Mouse (Mus musculus) MEL (cell line): ENCODE data around the gene Gaa. TPM values are rescaled to one million over a fixed set of nuclear protein-coding genes. Genes with fewer than 3 reads are reported as not detected.

ENCODE experiments used
- DNase-seq: peaks from one replicate; pipeline ENCODE4 v3.0.0; 2011; ENCODE audit warnings: low read depth, low spot score
- H3K27ac ChIP-seq: 2 replicates; pipeline ENCODE4 v1.5.1; 2012; ENCODE audit warnings: low read depth, mild to moderate bottlenecking, control low read depth, low read length, moderate library complexity; ENCODE audit not compliant: control insufficient read depth
- H3K27me3 ChIP-seq, 2 experiments: fragments of 150-350 bp in 1 of 2; sonication (generic) in 1 of 2; 2 replicates each; pipeline ENCODE4 v1.6.1; 2012; ENCODE audit warnings: low read length in 2 of 2, mild to moderate bottlenecking in 2 of 2, improper control_type of control experiment in 1 of 2, moderate library complexity in 1 of 2; ENCODE audit not compliant: insufficient read depth in 2 of 2, control insufficient read depth in 1 of 2
- H3K36me3 ChIP-seq, 2 experiments: 2 replicates each; pipeline ENCODE4 v1.6.1; 2012 to 2014; ENCODE audit warnings: low read length in 2 of 2, improper control_type of control experiment in 1 of 2, inconsistent platforms in 1 of 2, mild to moderate bottlenecking in 1 of 2; ENCODE audit not compliant: insufficient read depth in 2 of 2, control insufficient read depth in 1 of 2
- H3K4me1 ChIP-seq, 2 experiments: fragments of 150-350 bp in 1 of 2; sonication (generic) in 1 of 2; 2 replicates each; pipeline ENCODE4 v1.6.1; 2012; ENCODE audit warnings: low read length in 2 of 2, improper control_type of control experiment in 1 of 2, mild to moderate bottlenecking in 1 of 2; ENCODE audit not compliant: insufficient read depth in 2 of 2, control insufficient read depth in 1 of 2
- H3K4me3 ChIP-seq, 2 experiments: fragments of 150-350 bp in 1 of 2; sonication (generic) in 1 of 2; 2 replicates each; pipeline ENCODE4 v1.5.1; 2012; ENCODE audit warnings: low read depth in 2 of 2, low read length in 2 of 2, mild to moderate bottlenecking in 2 of 2, moderate library complexity in 2 of 2, control low read depth in 1 of 2, improper control_type of control experiment in 1 of 2; ENCODE audit not compliant: control insufficient read depth in 1 of 2, insufficient read depth in 1 of 2
- H3K79me2 ChIP-seq: 2 replicates; pipeline ENCODE4 v1.6.1; 2012; ENCODE audit warnings: mild to moderate bottlenecking, low read length, moderate library complexity; ENCODE audit not compliant: control insufficient read depth, poor library complexity, insufficient read depth
- H3K9ac ChIP-seq: 2 replicates; pipeline ENCODE4 v1.6.1; 2012; ENCODE audit warnings: low read depth, mild to moderate bottlenecking, control low read depth, low read length, moderate library complexity; ENCODE audit not compliant: control insufficient read depth, poor library complexity, severe bottlenecking
- H3K9me3 ChIP-seq: fragments of 150-350 bp; sonication (generic); replicated peaks from 2 replicates; pipeline ENCODE4 v1.6.1; 2012; ENCODE audit warnings: mild to moderate bottlenecking, low read length, improper control_type of control experiment, moderate library complexity; ENCODE audit not compliant: insufficient read depth
- CHD1 ChIP-seq: IDR thresholded peaks from 2 replicates; pipeline ENCODE4 v1.6.1; 2012; ENCODE audit warnings: low read depth, mild to moderate bottlenecking, inconsistent platforms, low read length, improper control_type of control experiment
- CHD2 ChIP-seq: IDR thresholded peaks from 2 replicates; pipeline ENCODE4 v1.6.1; 2011; ENCODE audit warnings: low read length, improper control_type of control experiment
- CTCF ChIP-seq, 3 experiments: IDR thresholded peaks in 2 of 3; conservative IDR thresholded peaks in 1 of 3; 2 replicates each; pipeline ENCODE4 v1.5.1; 2011 to 2012; ENCODE audit warnings: low read length in 3 of 3, low read depth in 2 of 3, mild to moderate bottlenecking in 2 of 3, improper control_type of control experiment in 1 of 3, inconsistent platforms in 1 of 3, mixed read lengths in 1 of 3, moderate library complexity in 1 of 3; ENCODE audit not compliant: control insufficient read depth in 1 of 3, insufficient read depth in 1 of 3, poor library complexity in 1 of 3, severe bottlenecking in 1 of 3
- E2F4 ChIP-seq: IDR thresholded peaks from 2 replicates; pipeline ENCODE4 v1.6.1; 2011; ENCODE audit warnings: low read depth, low read length, improper control_type of control experiment, borderline replicate concordance
- EP300 ChIP-seq, 2 experiments: IDR thresholded peaks; 2 replicates each; pipeline ENCODE4 v1.6.1; 2011; ENCODE audit warnings: improper control_type of control experiment in 2 of 2, low read length in 2 of 2, low read depth in 1 of 2, mild to moderate bottlenecking in 1 of 2
- ETS1 ChIP-seq: IDR thresholded peaks from 2 replicates; pipeline ENCODE4 v1.6.1; 2012; ENCODE audit warnings: low read depth, mild to moderate bottlenecking, inconsistent platforms, low read length, improper control_type of control experiment, moderate library complexity
- GABPA ChIP-seq: IDR thresholded peaks from 2 replicates; pipeline ENCODE4 v1.6.1; 2012; ENCODE audit warnings: low read depth, mild to moderate bottlenecking, inconsistent platforms, low read length, improper control_type of control experiment, moderate library complexity
- GATA1 ChIP-seq: IDR thresholded peaks from 2 replicates; pipeline ENCODE4 v1.6.1; 2011; ENCODE audit warnings: low read depth, low read length, improper control_type of control experiment
- HCFC1 ChIP-seq: IDR thresholded peaks from 2 replicates; pipeline ENCODE4 v1.6.1; 2012; ENCODE audit warnings: low read depth, mild to moderate bottlenecking, inconsistent platforms, low read length, improper control_type of control experiment, moderate library complexity
- JUND ChIP-seq: IDR thresholded peaks from 2 replicates; pipeline ENCODE4 v1.6.1; 2011; ENCODE audit warnings: low read depth, mild to moderate bottlenecking, improper control_type of control experiment, low read length
- KAT2A ChIP-seq: conservative IDR thresholded peaks from 2 replicates; pipeline ENCODE4 v1.6.1; 2012; ENCODE audit warnings: low read depth, low read length, improper control_type of control experiment, inconsistent platforms
- MAX ChIP-seq: IDR thresholded peaks from 2 replicates; pipeline ENCODE4 v1.6.1; 2011; ENCODE audit warnings: low read length, improper control_type of control experiment
- MAZ ChIP-seq: IDR thresholded peaks from 2 replicates; pipeline ENCODE4 v1.6.1; 2012; ENCODE audit warnings: low read depth, mild to moderate bottlenecking, inconsistent platforms, low read length, improper control_type of control experiment
- MXI1 ChIP-seq: IDR thresholded peaks from 2 replicates; pipeline ENCODE4 v1.6.1; 2011; ENCODE audit warnings: mild to moderate bottlenecking, low read depth, low read length, improper control_type of control experiment
- MYC ChIP-seq: IDR thresholded peaks from 2 replicates; pipeline ENCODE4 v1.6.1; 2011; ENCODE audit warnings: low read depth, mild to moderate bottlenecking, low read length, improper control_type of control experiment, moderate library complexity
- NELFE ChIP-seq: IDR thresholded peaks from 2 replicates; pipeline ENCODE4 v1.6.1; 2011; ENCODE audit warnings: low read depth, low read length, improper control_type of control experiment
- POLR2AphosphoS2 ChIP-seq: IDR thresholded peaks from 2 replicates; pipeline ENCODE4 v1.6.1; 2011; ENCODE audit warnings: low read length, improper control_type of control experiment
- RCOR1 ChIP-seq: IDR thresholded peaks from 2 replicates; pipeline ENCODE4 v1.6.1; 2012; ENCODE audit warnings: low read depth, mild to moderate bottlenecking, inconsistent platforms, low read length, improper control_type of control experiment
- SIN3A ChIP-seq: IDR thresholded peaks from 2 replicates; pipeline ENCODE4 v1.6.1; 2012; ENCODE audit warnings: low read length, improper control_type of control experiment, inconsistent platforms
- TAL1 ChIP-seq: IDR thresholded peaks from 2 replicates; pipeline ENCODE4 v1.6.1; 2012; ENCODE audit warnings: mild to moderate bottlenecking, inconsistent platforms, low read length, moderate library complexity, mixed read lengths
- TBP ChIP-seq: IDR thresholded peaks from 2 replicates; pipeline ENCODE4 v1.8.0; 2011; ENCODE audit warnings: low read depth, low read length, improper control_type of control experiment
- USF2 ChIP-seq, 2 experiments: IDR thresholded peaks; 2 replicates each; pipeline ENCODE4 v1.6.1; 2011 to 2012; ENCODE audit warnings: improper control_type of control experiment in 2 of 2, low read length in 2 of 2, borderline replicate concordance in 1 of 2, inconsistent platforms in 1 of 2, low read depth in 1 of 2, mild to moderate bottlenecking in 1 of 2; ENCODE audit not compliant: insufficient read depth in 1 of 2
- ZKSCAN1 ChIP-seq: IDR thresholded peaks from 2 replicates; pipeline ENCODE4 v1.6.1; 2012; ENCODE audit warnings: low read depth, mild to moderate bottlenecking, inconsistent platforms, low read length, improper control_type of control experiment, moderate library complexity
- ZMIZ1 ChIP-seq: IDR thresholded peaks from 2 replicates; pipeline ENCODE4 v1.6.1; 2012; ENCODE audit warnings: low read depth, mild to moderate bottlenecking, inconsistent platforms, low read length, improper control_type of control experiment, moderate library complexity
- polyA plus RNA-seq, 2 experiments: library from polyadenylated mRNA; stranded (reverse) in 1 of 2; unstranded in 1 of 2; fragments of >175 nt in 1 of 2; fragments of >200 nt in 1 of 2; gene quantifications; 2 replicates each; pipeline versions ENCODE4 v1.2.1 to v1.2.4; 2012; ENCODE audit warnings: low replicate concordance in 2 of 2, low read depth in 1 of 2; ENCODE audit not compliant: insufficient read length in 2 of 2, insufficient read depth in 1 of 2, missing spikeins in 1 of 2
- total RNA-seq: library from RNA; depleted of rRNA; stranded (reverse); fragments of 300-350 nt; gene quantifications from 2 replicates; pipeline ENCODE4 v1.2.3, GENCODE M21; 2012

Gaa gene
- total and polyA plus RNA-seq, 3 experiments, result 54.1 to 85.6 TPM; not detected in 1

DNA sequence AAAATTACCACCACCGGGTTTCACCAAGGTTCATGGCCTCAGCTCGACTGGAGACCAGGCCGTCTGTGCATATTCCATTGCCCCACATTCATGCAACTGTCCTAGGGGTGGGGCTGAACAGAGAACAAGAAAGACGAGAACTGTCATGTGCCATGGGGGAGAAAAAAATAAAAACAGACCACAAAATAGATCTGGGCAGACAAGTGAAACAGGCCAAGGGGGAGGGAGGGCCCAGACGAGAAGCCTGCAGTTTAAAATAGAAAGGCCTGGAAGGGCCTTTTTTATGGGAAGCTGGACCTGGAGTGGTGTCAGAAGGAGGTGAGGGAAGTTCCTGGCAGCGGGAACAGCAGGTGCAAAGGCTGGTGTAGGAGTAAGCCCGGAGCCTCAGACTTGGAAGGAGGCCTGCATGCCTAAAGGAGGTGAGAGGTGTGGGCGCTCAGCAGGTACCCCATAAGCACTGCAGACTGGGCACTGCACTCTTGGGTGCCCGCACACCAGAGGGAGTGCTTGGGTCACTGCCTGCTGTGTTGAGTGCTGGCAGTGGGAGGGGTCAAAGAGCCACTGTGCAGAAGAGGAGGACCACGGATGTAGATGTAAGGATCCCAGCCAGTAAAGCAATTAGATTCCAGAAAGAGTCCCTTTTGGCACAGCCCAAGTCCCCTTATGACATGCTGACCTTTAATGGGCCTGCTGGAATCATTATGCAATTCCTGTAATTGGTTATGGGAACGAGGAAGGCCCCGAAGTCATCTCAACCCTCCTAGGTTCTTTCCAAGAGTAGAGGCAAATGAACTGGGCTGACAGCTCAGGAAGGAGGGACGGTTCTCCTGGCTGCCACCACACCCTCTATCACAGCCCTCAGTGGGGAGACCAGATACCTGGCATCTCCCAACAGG, 39.3 kb downstream of the Gaa start:
- no peak for DNase-seq
- H3K36me3 ChIP-seq, result no peaks in the 10 kb centered on the region
- TF ChIP-seq GABPA (no peak), ZKSCAN1 (no peak), TAL1 (no peak), CTCF (IDR thresholded peaks at IDR 0.05 in 2 of 3, conservative IDR thresholded peaks at IDR 0.05 in 1 of 3; ENCODE audit: control insufficient read depth in 1 of 3, insufficient read depth in 1 of 3, low read depth in 2 of 3, low read length in 3 of 3, poor library complexity in 1 of 3, severe bottlenecking in 1 of 3) (no peak), HCFC1 (no peak), ETS1 (no peak), JUND (no peak), MYC (no peak), TBP (no peak), NELFE (no peak)
- H3K79me2 ChIP-seq, result no peaks in the 10 kb centered on the region
- no peak overlapping the region for H3K4me3 ChIP-seq
- 0 out of 4 replicates have a peak, but pooled peaks cover 0 to 4% of the 10 kb centered on the region in 2 experiments for H3K4me1 ChIP-seq
- H3K9me3 ChIP-seq, result no peaks in the 10 kb centered on the region
- H3K9ac ChIP-seq, result no peak overlapping the region
- no peak overlapping the region for H3K27ac ChIP-seq
- H3K27me3 ChIP-seq, result peaks cover 4 to 13% of the 10 kb centered on the region in 2 experiments; a peak in 3 of 4 replicates

DNA sequence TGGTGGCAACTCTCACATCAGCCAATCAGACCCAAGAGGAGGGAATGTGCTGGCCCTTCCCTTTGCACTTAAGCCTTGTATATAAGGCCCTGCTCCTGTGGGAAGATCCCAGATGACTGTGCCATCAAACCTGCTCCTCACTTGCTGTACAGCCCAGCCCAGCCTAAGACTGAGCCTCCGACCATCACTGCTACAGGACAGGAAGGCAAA, 39.9 kb downstream of the Gaa start, which contains the start of gene Card14:
Gene Card14, plus strand, starts transcription at position 111 of the 210 bp plus-strand sequence.
- H3K4me3 ChIP-seq, result no peak within 1 kb of the TSS
- H3K27me3 ChIP-seq, result peaks cover 3 to 13% of the 10 kb centered on the region in 2 experiments; a peak in 2 of 4 replicates
- no peak for TF ChIP-seq USF2 (IDR thresholded peaks at IDR 0.05; ENCODE audit: borderline replicate concordance in 1 of 2, insufficient read depth in 1 of 2, low read depth in 1 of 2, low read length in 2 of 2)
- no peak for TF ChIP-seq TAL1
- no peak for TF ChIP-seq ZMIZ1
- no peak for TF ChIP-seq HCFC1
- TF ChIP-seq, all 39 proteins: peak for 0
- H3K9ac ChIP-seq, result no peak within 1 kb of the TSS
- no peak for DNase-seq
- H3K79me2 ChIP-seq, result no peaks in the 10 kb centered on the region
- 0 out of 4 replicates have a peak, but pooled peaks cover 0 to 4% of the 10 kb centered on the region in 2 experiments for H3K4me1 ChIP-seq
- H3K27ac ChIP-seq, result no peak within 1 kb of the TSS
- H3K9me3 ChIP-seq, result no peaks in the 10 kb centered on the region
- no peaks in the 10 kb centered on the region for H3K36me3 ChIP-seq

DNA sequence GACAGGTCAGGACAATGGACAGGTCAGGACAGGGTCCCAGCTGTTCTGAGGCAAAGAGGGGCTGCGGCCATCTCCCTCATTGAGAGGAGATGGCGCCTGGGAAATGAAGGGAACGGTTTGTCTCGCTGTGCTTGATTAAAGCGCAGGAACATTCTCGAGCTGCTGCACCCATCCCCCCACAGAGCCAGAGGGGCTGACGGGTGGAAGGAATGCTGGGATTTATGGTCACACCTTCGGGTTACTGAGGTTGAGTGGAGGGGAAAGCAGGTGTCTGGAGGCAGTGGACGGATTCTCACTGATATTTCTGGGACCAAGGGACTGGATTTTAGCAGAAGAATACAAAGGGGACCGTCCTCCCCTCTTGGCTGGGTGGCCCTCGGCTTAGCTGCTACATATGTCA, 40.2 kb downstream of the Gaa start:
- no peak for DNase-seq
- H3K4me1 ChIP-seq, result 0 out of 4 replicates have a peak, but pooled peaks cover 0 to 4% of the 10 kb centered on the region in 2 experiments
- no peaks in the 10 kb centered on the region for H3K9me3 ChIP-seq
- H3K36me3 ChIP-seq, result no peaks in the 10 kb centered on the region
- H3K79me2 ChIP-seq, result no peaks in the 10 kb centered on the region
- H3K4me3 ChIP-seq, result no peak overlapping the region
- H3K9ac ChIP-seq, result no peak overlapping the region
- H3K27me3 ChIP-seq, result peaks cover 3 to 10% of the 10 kb centered on the region in 2 experiments; a peak in 2 of 4 replicates
- no peak overlapping the region for H3K27ac ChIP-seq
- TF ChIP-seq TAL1 (no peak), USF2 (IDR thresholded peaks at IDR 0.05; ENCODE audit: borderline replicate concordance in 1 of 2, insufficient read depth in 1 of 2, low read depth in 1 of 2, low read length in 2 of 2) (no peak), E2F4 (no peak), EP300 (IDR thresholded peaks at IDR 0.05; ENCODE audit: low read depth in 1 of 2, low read length in 2 of 2) (no peak), CTCF (IDR thresholded peaks at IDR 0.05 in 2 of 3, conservative IDR thresholded peaks at IDR 0.05 in 1 of 3; ENCODE audit: control insufficient read depth in 1 of 3, insufficient read depth in 1 of 3, low read depth in 2 of 3, low read length in 3 of 3, poor library complexity in 1 of 3, severe bottlenecking in 1 of 3) (no peak), GATA1 (no peak), NELFE (no peak), MAZ (no peak), CHD2 (no peak), TBP (no peak), MXI1 (no peak), RCOR1 (no peak), MAX (no peak), POLR2AphosphoS2 (no peak), KAT2A (no peak), SIN3A (no peak), CHD1 (no peak)
